Mouse (Mus musculus) neural tube, embryonic 11.5 days (tissue): ENCODE data around the gene Tmc2. TPM values are rescaled to one million over a fixed set of nuclear protein-coding genes. Genes with fewer than 3 reads are reported as not detected.
A peak's percentile ranks its signal among the peaks of the same experiment; 100 is the strongest.

Experiments used
- ATAC-seq: fragments of 200-750 bp; cut with Nextera tagmentation; 2 replicates; pipeline ENCODE4 v1.8.0; 2017; ENCODE audit warnings: moderate number of reproducible peaks, mild to moderate bottlenecking, moderate TSS enrichment, moderate library complexity; ENCODE audit not compliant: insufficient read depth, low FRiP score, low TSS enrichment
- DNase-seq: peaks from one replicate; pipeline ENCODE4 v3.0.0-alpha.2; 2015; ENCODE audit warnings: low spot score
- H3K27ac ChIP-seq: fragments of 300-500 bp; sonication (generic); 2 replicates; pipeline ENCODE4 v1.5.1; 2014; ENCODE audit warnings: low read depth, mild to moderate bottlenecking, low read length
- H3K27me3 ChIP-seq: fragments of 300-500 bp; sonication (generic); 2 replicates; pipeline ENCODE4 v1.6.1; 2014; ENCODE audit warnings: mild to moderate bottlenecking, low read length, mixed read lengths; ENCODE audit not compliant: control insufficient read depth, insufficient read depth
- H3K36me3 ChIP-seq: fragments of 300-500 bp; sonication (generic); 2 replicates; pipeline ENCODE4 v1.6.1; 2014; ENCODE audit warnings: mild to moderate bottlenecking, low read length, moderate library complexity, mixed read lengths; ENCODE audit not compliant: control insufficient read depth, insufficient read depth
- H3K4me1 ChIP-seq: fragments of 300-500 bp; sonication (generic); 2 replicates; pipeline ENCODE4 v1.6.1; 2014; ENCODE audit warnings: low read length, mixed read lengths; ENCODE audit not compliant: control insufficient read depth, insufficient read depth
- H3K4me2 ChIP-seq: fragments of 300-500 bp; sonication (generic); 2 replicates; pipeline ENCODE4 v1.6.1; 2014; ENCODE audit warnings: low read depth, mild to moderate bottlenecking, moderate library complexity
- H3K4me3 ChIP-seq: fragments of 300-500 bp; sonication (generic); 2 replicates; pipeline ENCODE4 v1.5.1; 2014; ENCODE audit warnings: low read depth, low read length
- H3K9ac ChIP-seq: fragments of 300-500 bp; sonication (generic); 2 replicates; pipeline ENCODE4 v1.6.1; 2014; ENCODE audit warnings: mild to moderate bottlenecking, low read length
- H3K9me3 ChIP-seq: fragments of 300-500 bp; sonication (generic); 2 replicates; pipeline ENCODE4 v1.6.1; 2016; ENCODE audit warnings: low read length; ENCODE audit not compliant: control insufficient read depth
- WGBS: fragments of 180-500 bp; shearing (Covaris S2); extraction: QIAGEN DNeasy Blood & Tissue Kit; methylation state at CpG from one replicate; pipeline ENCODE4 v1.1.7; 2014; 5-methylcytosine and 5-hydroxymethylcytosine counted together
- polyA plus RNA-seq: library from polyadenylated mRNA; unstranded; fragments of >200 nt; fragmentation: Nextera tagmentation; extraction: Ambion mirVana; gene quantifications from 2 replicates; pipeline ENCODE4 v1.2.1, GENCODE M21; 2014

Gene Tmc2
- polyA plus RNA-seq, 1 experiment from 2014 or later = not detected

DNA sequence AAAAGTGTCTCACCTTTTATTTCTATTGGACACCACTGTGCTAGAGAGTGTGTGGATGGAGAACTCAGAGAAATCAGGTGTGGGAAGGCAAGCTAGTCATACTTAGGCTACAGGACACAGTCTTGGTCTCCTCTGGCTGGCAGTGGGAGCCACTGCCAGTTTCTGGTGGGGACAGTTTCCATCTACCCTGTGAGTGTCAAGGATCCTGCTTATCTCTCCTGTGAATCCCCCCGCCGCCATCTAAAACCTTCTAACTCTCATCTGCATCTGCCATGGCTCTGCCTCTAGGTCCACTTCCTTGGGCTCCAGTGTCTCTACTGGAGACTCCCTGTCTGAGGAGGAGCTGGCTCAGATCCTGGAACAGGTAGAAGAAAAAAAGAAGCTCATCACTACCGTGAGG is 13.0 kb downstream of the Tmc2 start:
- peak; percentile 23 for DNase-seq

DNA sequence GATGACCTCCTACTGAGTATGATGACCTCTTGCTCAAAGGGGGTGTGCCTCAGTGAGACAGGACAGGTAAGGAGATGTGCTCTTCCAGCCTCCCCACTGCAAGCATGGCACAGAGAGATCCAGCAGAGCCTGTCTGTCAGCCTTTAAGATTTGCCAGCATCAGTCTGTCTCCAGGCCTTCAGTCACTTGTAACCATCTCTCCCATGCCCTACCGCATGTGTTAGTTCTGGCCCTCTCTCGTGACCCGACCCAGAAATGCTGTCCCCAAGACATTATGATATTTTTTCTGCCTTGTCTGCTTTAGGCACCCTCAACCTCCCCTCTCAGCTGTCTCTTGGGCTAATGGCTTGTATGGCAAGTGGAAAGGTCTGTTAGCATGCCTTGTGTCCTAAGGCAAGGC is 14.6 kb downstream of the Tmc2 start:
- Histone ChIP-seq H3K9me3 (no peaks in the 10 kb centered on the region), H3K4me3 (no peak overlapping the region), H3K4me1 (no peaks in the 10 kb centered on the region), H3K9ac (no peak overlapping the region), H3K4me2 (no peak overlapping the region), H3K27me3 (no peaks in the 10 kb centered on the region), H3K36me3 (no peaks in the 10 kb centered on the region), H3K27ac (no peak overlapping the region)
- no peak for ATAC-seq
- no peak for DNase-seq
- 96% methylated on average over 3 of the region's 3 CpGs for WGBS

More for the DNA sequence above, 13.0 kb downstream of the Tmc2 start:
- WGBS = 90% methylated on average over 3 of the region's 3 CpGs
- Histone ChIP-seq H3K36me3 (no peaks in the 10 kb centered on the region), H3K27ac (no peak overlapping the region), H3K4me3 (no peak overlapping the region), H3K4me1 (no peaks in the 10 kb centered on the region), H3K4me2 (no peak overlapping the region), H3K9ac (no peak overlapping the region), H3K27me3 (no peaks in the 10 kb centered on the region), H3K9me3 (no peaks in the 10 kb centered on the region)
- ATAC-seq = no peak

DNA sequence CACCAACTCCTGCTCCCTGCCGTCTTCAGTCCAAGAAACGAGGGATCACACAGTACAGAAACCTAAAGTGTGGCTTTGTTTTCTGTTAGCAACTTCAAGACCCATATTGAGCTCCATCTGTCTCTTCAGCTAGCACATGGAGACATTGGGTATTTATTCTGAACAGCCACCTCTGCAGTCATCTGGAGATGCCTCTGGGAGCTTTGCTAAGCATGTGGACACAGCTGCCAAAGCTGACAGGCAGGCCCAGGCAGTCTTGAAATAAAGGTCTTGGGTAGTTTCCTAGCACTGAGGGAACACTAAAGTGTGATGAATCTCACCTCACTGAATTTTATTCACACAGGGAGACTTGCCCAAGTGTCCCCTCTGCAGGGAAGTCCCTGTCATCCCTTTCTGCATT is 16.6 kb downstream of the Tmc2 start:
- H3K4me2 ChIP-seq = no peak overlapping the region
- H3K36me3 ChIP-seq = no peaks in the 10 kb centered on the region
- ATAC-seq (no peak), DNase-seq (no peak)
- no peak overlapping the region for H3K27ac ChIP-seq
- H3K4me3 ChIP-seq = no peak overlapping the region
- H3K9me3 ChIP-seq = no peaks in the 10 kb centered on the region
- 81% methylated on average over 2 of the region's 2 CpGs for WGBS
- H3K4me1 ChIP-seq = no peaks in the 10 kb centered on the region
- H3K27me3 ChIP-seq = no peaks in the 10 kb centered on the region
- no peak overlapping the region for H3K9ac ChIP-seq

DNA sequence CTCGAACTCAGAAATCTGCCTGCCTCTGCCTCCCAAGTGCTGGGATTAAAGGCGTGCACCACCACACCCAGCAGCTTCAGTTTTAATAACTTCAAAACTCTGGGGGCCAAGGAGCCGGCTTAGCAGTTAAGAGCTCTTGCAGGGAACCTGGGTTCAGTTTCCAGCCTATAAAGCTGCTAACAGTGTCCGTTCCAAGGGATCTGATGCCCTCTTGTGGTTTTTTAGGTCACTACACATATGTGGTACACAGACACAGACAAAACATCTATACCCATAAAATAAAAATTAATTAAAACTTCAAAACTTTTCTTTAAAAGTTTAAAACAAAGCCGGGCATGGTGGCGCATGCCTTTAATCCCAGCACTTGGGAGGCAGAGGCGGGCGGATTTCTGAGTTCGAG is 51.9 kb downstream of the Tmc2 start:
- no peaks in the 10 kb centered on the region for H3K36me3 ChIP-seq
- no peak overlapping the region for H3K27ac ChIP-seq
- ATAC-seq (no peak), DNase-seq (peak; percentile 19)
- no peak overlapping the region for H3K9ac ChIP-seq
- 52% methylated on average over 9 of the region's 9 CpGs for WGBS
- no peaks in the 10 kb centered on the region for H3K9me3 ChIP-seq
- H3K4me1 ChIP-seq = no peaks in the 10 kb centered on the region
- no peak overlapping the region for H3K4me3 ChIP-seq
- H3K4me2 ChIP-seq = no peak overlapping the region
- H3K27me3 ChIP-seq = no peaks in the 10 kb centered on the region

DNA sequence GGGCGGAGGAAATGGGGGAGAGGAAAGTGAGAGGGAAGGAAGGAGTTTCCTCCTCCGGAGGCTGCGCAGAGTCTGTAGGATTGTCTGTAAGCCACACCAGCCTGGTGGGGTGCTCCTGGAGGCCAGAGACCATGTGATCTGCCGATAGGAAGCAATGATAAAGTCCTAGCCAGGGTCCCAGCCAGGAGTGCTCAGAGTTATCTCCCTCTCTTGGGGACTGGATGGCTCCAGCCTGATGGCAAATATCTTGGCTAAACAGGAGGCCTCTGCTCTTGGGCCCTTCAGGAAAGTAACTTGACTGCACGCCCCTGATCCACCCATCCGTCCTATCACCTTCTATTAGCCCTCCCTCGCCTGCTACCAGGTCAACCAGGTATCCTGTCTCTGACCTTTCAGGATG is 53.2 kb downstream of the Tmc2 start:
- Histone ChIP-seq H3K4me1 (no peaks in the 10 kb centered on the region), H3K27ac (no peak overlapping the region), H3K4me2 (no peak overlapping the region), H3K27me3 (no peaks in the 10 kb centered on the region), H3K4me3 (no peak overlapping the region), H3K36me3 (no peaks in the 10 kb centered on the region), H3K9me3 (no peaks in the 10 kb centered on the region), H3K9ac (no peak overlapping the region)
- WGBS = 83% methylated on average over 7 of the region's 7 CpGs
- ATAC-seq = no peak
- DNase-seq = no peak

DNA sequence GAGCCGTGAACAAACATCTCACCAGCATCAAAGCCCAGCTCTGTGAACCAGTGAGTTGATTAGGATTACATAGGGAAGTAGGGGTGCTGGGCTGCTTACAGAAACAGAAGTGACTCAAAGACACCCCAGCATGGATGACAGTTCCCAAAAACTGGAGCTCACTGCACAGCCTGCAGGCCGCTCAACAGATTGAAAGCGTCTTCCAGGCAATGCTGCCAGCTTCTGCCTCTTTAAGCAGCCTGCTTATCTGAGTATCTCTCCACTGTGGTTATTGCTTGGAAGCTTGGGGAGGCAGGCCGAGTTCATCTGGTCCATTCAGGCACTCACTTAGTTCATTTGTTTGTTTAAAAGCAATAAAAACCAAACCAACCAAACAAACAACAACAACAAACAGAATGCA is 61.8 kb downstream of the Tmc2 start:
- no peak for DNase-seq
- Histone ChIP-seq H3K9me3 (no peaks in the 10 kb centered on the region), H3K4me2 (no peak overlapping the region), H3K9ac (no peak overlapping the region), H3K36me3 (no peaks in the 10 kb centered on the region), H3K27me3 (no peaks in the 10 kb centered on the region), H3K4me1 (no peaks in the 10 kb centered on the region), H3K4me3 (no peak overlapping the region), H3K27ac (no peak overlapping the region)
- 71% methylated on average over 4 of the region's 4 CpGs for WGBS
- no peak for ATAC-seq

DNA sequence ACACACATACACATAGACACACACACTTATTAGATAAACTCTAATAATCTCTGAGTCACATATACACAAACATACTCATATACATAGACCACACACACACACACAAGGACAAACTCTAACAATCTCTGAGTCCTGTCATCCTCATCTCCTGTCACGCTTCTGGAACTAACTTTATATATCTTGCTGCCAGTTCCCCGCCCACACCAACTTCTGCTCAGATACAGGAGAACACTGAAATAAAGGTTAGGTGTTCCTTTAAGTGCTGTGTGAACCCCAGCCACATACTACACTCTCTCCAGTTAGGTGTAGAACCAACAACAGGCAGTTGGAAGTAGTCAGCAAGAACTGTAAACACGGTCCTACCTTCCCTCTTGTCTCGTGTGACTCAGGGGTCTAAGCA is 65.8 kb downstream of the Tmc2 start:
- 84% methylated on average over 4 of the region's 4 CpGs for WGBS
- no peaks in the 10 kb centered on the region for H3K4me1 ChIP-seq
- no peaks in the 10 kb centered on the region for H3K36me3 ChIP-seq
- DNase-seq (no peak), ATAC-seq (no peak)
- no peaks in the 10 kb centered on the region for H3K27me3 ChIP-seq
- H3K4me2 ChIP-seq = no peak overlapping the region
- H3K9me3 ChIP-seq = no peaks in the 10 kb centered on the region
- no peak overlapping the region for H3K27ac ChIP-seq
- H3K4me3 ChIP-seq = no peak overlapping the region
- no peak overlapping the region for H3K9ac ChIP-seq

DNA sequence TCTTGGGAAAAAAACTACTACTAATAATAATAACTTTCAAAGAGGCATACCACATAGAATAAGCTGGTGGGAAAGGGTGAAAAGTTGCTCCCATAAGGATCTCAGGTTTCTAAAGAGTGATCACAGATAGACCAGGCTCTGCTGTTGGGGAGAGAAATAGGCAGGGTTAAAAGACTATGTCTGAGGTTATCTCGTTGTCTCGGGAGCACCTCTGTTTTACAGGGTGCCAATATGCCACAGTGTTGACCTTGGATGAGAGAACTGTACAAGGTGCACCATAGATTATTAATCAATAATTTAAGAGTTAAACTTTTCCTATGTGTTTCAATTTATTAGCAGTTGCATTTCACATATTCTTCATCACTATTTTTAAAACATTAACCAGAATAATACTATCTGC is 66.9 kb downstream of the Tmc2 start:
- Histone ChIP-seq H3K9me3 (no peaks in the 10 kb centered on the region), H3K36me3 (no peaks in the 10 kb centered on the region), H3K4me3 (no peak overlapping the region), H3K4me1 (no peaks in the 10 kb centered on the region), H3K9ac (no peak overlapping the region), H3K27me3 (no peaks in the 10 kb centered on the region), H3K27ac (no peak overlapping the region), H3K4me2 (no peak overlapping the region)
- 93% methylated on average over 2 of the region's 2 CpGs for WGBS
- no peak for ATAC-seq
- DNase-seq = no peak

DNA sequence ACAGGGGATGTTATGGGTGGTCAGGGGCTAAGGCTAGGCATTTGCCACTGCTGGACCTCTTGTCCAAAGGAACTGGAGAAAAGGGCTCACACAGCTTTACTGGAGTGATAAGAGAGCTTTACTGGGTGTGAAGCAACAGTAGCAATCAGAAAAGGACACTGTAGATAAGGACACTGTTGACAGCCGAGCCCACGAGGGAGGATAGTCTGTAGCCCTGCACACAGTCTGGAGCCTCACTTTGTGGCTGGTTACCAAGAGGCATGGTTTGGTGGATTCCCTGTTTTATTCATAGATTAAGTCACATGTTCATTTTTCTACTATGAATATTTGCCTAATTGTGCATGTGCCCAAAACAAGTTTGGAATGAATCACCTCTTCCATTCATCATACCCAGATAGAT is 67.4 kb downstream of the Tmc2 start:
- 87% methylated on average over 2 of the region's 2 CpGs for WGBS
- no peak for DNase-seq

More for the DNA sequence above, 67.4 kb downstream of the Tmc2 start:
- Histone ChIP-seq H3K4me3 (no peak overlapping the region), H3K9ac (no peak overlapping the region), H3K9me3 (no peaks in the 10 kb centered on the region), H3K36me3 (no peaks in the 10 kb centered on the region), H3K4me2 (no peak overlapping the region), H3K4me1 (no peaks in the 10 kb centered on the region), H3K27me3 (no peaks in the 10 kb centered on the region), H3K27ac (no peak overlapping the region)
- ATAC-seq = no peak
